ENCODE assay signal across 8 mouse cellular contexts in the genomic region with DNA sequence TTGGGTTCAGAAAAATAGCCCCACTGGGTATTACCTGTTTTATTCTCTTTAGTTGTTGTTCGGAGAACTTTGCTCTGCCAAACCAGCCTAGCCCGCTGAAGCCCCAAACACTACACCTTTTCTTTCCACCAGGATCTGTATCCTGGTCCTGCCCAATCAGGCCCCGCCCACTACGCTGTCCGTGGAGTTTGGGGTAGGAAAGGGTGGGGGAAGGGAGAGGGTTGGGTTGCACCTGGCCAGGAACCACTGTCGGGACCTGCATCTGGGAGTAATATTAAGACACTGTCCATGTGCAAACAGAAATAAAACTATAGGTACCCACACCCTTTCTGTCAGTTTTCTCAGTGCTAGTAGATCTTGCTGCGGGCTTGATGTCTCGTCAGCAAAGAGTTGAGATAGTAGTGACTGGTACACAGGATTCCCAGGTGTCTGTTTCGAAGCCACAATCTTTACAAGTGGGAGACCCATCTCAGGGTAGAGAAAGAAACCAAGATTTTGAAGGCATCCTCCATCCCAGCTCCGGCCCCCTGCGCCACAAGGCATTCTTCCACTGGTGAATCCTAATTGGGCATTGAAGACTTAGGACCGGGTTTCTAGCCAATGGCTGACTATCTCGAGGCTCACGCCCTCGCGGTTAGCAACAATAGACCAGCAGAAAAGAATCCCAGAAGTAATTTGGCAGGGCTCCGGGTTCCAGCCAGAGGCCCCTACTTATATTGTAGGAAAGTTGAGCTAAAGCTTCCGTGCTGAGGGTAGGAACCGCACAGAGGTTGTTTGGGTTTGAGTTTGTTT. TPM values are rescaled to one million over a fixed set of nuclear protein-coding genes. Genes with fewer than 3 reads are reported as not detected.
DNase-seq lines count a peak whose midpoint lies in the region; ATAC-seq lines count a peak whose summit lies in the region.

Creb3l4 (minus strand) TSS at position 529 of the 792 bp plus-strand sequence.

- H3K27ac ChIP-seq in heart, embryonic 14.5 days (replicated peaks in 1 of 2; ENCODE audit: control insufficient read depth in 1 of 2, insufficient read depth in 1 of 2, low read depth in 2 of 2, low read length in 2 of 2), result peak within 1 kb of the TSS; percentile 2 to 37; a peak in 2 of 4 replicates
- peak within 1 kb of the TSS; percentile 83 for H3K27ac ChIP-seq in midbrain, embryonic 10.5 days (replicated peaks)

- H3K4me2 ChIP-seq in heart, embryonic 14.5 days (ENCODE audit: low read length), result peak within 1 kb of the TSS; percentile 89

- ATAC-seq in heart, embryonic 14.5 days (ENCODE audit: insufficient number of reproducible peaks, insufficient read depth, low FRiP score, low read depth), result no peak
- no peak for ATAC-seq in CD4-positive, CD25-positive, alpha-beta regulatory T cell, adult 4 months

- no peaks in the 10 kb centered on the region for H3K27me3 ChIP-seq in heart, embryonic 14.5 days (ENCODE audit: control insufficient read depth, insufficient read depth, low read length)
- H3K27me3 ChIP-seq in midbrain, embryonic 10.5 days (ENCODE audit: low read depth, poor library complexity, severe bottlenecking), result no peaks in the 10 kb centered on the region

- 2% methylated on average over 19 of the region's 19 CpGs for WGBS in heart, embryonic 14.5 days
- 10% methylated on average over 19 of the region's 19 CpGs for WGBS in large intestine, adult 2 months
- WGBS in midbrain, embryonic 10.5 days, result 2% methylated on average over 19 of the region's 19 CpGs

- peak; percentile 84 for DNase-seq in Muller cell, postnatal 12 days (ENCODE audit: inconsistent ontology term)
- peak; percentile 90 for DNase-seq in embryo, embryonic 10 days (ENCODE audit: low spot score)
- no peak for DNase-seq in large intestine, adult 2 months (ENCODE audit: low read depth, low spot score)
- peak; percentile 79 for DNase-seq in midbrain, embryonic 10.5 days (ENCODE audit: low spot score)
- no peak for DNase-seq in MN1 (ENCODE audit: low spot score)
- DNase-seq in thymus, postnatal 36 days, result no peak

- H3K9me3 ChIP-seq in heart, embryonic 14.5 days (ENCODE audit: control insufficient read depth, low read length), result no peaks in the 10 kb centered on the region
- no peaks in the 10 kb centered on the region for H3K9me3 ChIP-seq in midbrain, embryonic 10.5 days (replicated peaks)

- peak within 1 kb of the TSS; percentile 34 for H3K9ac ChIP-seq in heart, embryonic 14.5 days (ENCODE audit: low read length)

- H3K4me3 ChIP-seq in heart, embryonic 14.5 days (ENCODE audit: control insufficient read depth in 1 of 2, insufficient read depth in 1 of 2, low read depth in 1 of 2, low read length in 2 of 2), result peak within 1 kb of the TSS; percentile 39 to 43
- H3K4me3 ChIP-seq in midbrain, embryonic 10.5 days, result peak within 1 kb of the TSS; percentile 55

- no peaks in the 10 kb centered on the region for H3K36me3 ChIP-seq in heart, embryonic 14.5 days (ENCODE audit: control insufficient read depth, insufficient read depth, low read length)
- no peaks in the 10 kb centered on the region for H3K36me3 ChIP-seq in midbrain, embryonic 10.5 days

- peaks cover 8 to 14% of the 10 kb centered on the region in 2 experiments for H3K4me1 ChIP-seq in heart, embryonic 14.5 days (ENCODE audit: control insufficient read depth in 2 of 2, insufficient read depth in 2 of 2, low read length in 2 of 2)
- peaks cover 23% of the 10 kb centered on the region for H3K4me1 ChIP-seq in midbrain, embryonic 10.5 days

RNA-seq across cellular contexts. Expression of gene Creb3l4, which starts in this region (rescaled TPM):
- polyA plus RNA-seq in heart, embryonic 14.5 days (2014; fragmentation: Nextera tagmentation; extraction: Ambion mirVana), result 1.9 and 3.5 TPM in 2 replicates
- 13.6 and 18.6 TPM in 2 replicates for polyA plus RNA-seq in large intestine, adult 2 months (2012; rRNA removed)
- polyA plus RNA-seq in midbrain, embryonic 10.5 days (2016; fragmentation: Nextera tagmentation; extraction: Ambion mirVana), result 4.6 and 4.9 TPM in 2 replicates
- polyA plus RNA-seq in CD4-positive, CD25-positive, alpha-beta regulatory T cell, adult 4 months (2017; shearing (Covaris generic)), result under 1 TPM in 1 of 2 experiments, not detected in 1; 0.20 TPM

Comparison
In these comparisons a context has a peak if more than half of its experiments do, and no peak if none do; other contexts are left out.
1. DNase-seq: peak in Muller cell, postnatal 12 days (single experiment), embryo, embryonic 10 days (single experiment) and midbrain, embryonic 10.5 days (single experiment); none in large intestine, adult 2 months (single experiment), MN1 (single experiment) and thymus, postnatal 36 days (0 of 2).